Mouse (Mus musculus) CH12.LX (cell line): Measurements from ENCODE around the gene Gfra4. TPM values are rescaled to one million over a fixed set of nuclear protein-coding genes. Genes with fewer than 3 reads are reported as not detected.

ENCODE experiments used
- DNase-seq: peaks from one replicate; pipeline ENCODE4 v3.0.0-alpha.2; 2013; ENCODE audit errors: extremely low read depth
- H3K27ac ChIP-seq: 2 replicates; pipeline ENCODE4 v1.5.1; 2012; ENCODE audit warnings: low read depth, mild to moderate bottlenecking, control low read depth, moderate library complexity; ENCODE audit not compliant: insufficient read depth
- H3K27me3 ChIP-seq: replicated peaks from 2 replicates; pipeline ENCODE3; 2012; ENCODE audit warnings: inconsistent platforms
- H3K36me3 ChIP-seq, 2 experiments: replicated peaks in 1 of 2; 2 replicates each; pipeline versions ENCODE3 to v1.6.1; 2012; ENCODE audit warnings: inconsistent platforms in 1 of 2, low read length in 1 of 2, mild to moderate bottlenecking in 1 of 2, mixed read lengths in 1 of 2, moderate library complexity in 1 of 2; ENCODE audit not compliant: control insufficient read depth in 1 of 2, insufficient read depth in 1 of 2
- H3K4me1 ChIP-seq, 2 experiments: 2 replicates each; pipeline ENCODE4 v1.6.1; 2012; ENCODE audit warnings: inconsistent platforms in 1 of 2, moderate library complexity in 1 of 2; ENCODE audit not compliant: insufficient read depth in 2 of 2, control insufficient read depth in 1 of 2
- H3K4me2 ChIP-seq: 2 replicates; pipeline ENCODE4 v1.6.1; 2012; ENCODE audit warnings: low read depth, mild to moderate bottlenecking, control low read depth; ENCODE audit not compliant: poor library complexity, insufficient read depth, severe bottlenecking
- H3K4me3 ChIP-seq, 3 experiments: fragments of 150-350 bp in 1 of 3; sonication (generic) in 1 of 3; replicated peaks in 1 of 3; 2 replicates each; pipeline versions ENCODE3 to v1.5.1; 2011 to 2012; ENCODE audit warnings: low read depth in 2 of 3, low read length in 2 of 3, mild to moderate bottlenecking in 2 of 3, moderate library complexity in 2 of 3, control low read depth in 1 of 3, improper control_type of control experiment in 1 of 3, inconsistent platforms in 1 of 3, mixed read lengths in 1 of 3; ENCODE audit not compliant: poor library complexity in 1 of 3
- H3K79me2 ChIP-seq: replicated peaks from 2 replicates; pipeline ENCODE4 v1.6.1; 2012; ENCODE audit warnings: mild to moderate bottlenecking, moderate library complexity; ENCODE audit not compliant: control insufficient read depth, poor library complexity, insufficient read depth, severe bottlenecking; ENCODE audit errors: extremely low read depth
- H3K9ac ChIP-seq: 2 replicates; pipeline ENCODE4 v1.6.1; 2012; ENCODE audit warnings: low read depth, mild to moderate bottlenecking, control low read depth, moderate library complexity; ENCODE audit not compliant: insufficient read depth
- H3K9me3 ChIP-seq: replicated peaks from 2 replicates; pipeline ENCODE3; 2012; ENCODE audit warnings: low read length, inconsistent platforms, mixed read lengths
- BHLHE40 ChIP-seq: IDR thresholded peaks from 2 replicates; pipeline ENCODE4 v1.6.1; 2011; ENCODE audit warnings: mild to moderate bottlenecking, low read depth, low read length, improper control_type of control experiment
- CHD1 ChIP-seq: IDR thresholded peaks from 2 replicates; pipeline ENCODE4 v1.6.1; 2012; ENCODE audit warnings: low read depth, low read length, improper control_type of control experiment, inconsistent platforms
- E2F4 ChIP-seq: IDR thresholded peaks from 2 replicates; pipeline ENCODE4 v1.6.1; 2011; ENCODE audit warnings: low read depth, low read length, improper control_type of control experiment; ENCODE audit not compliant: insufficient replicate concordance
- ETS1 ChIP-seq: conservative IDR thresholded peaks from 2 replicates; pipeline ENCODE4 v1.6.1; 2012; ENCODE audit warnings: low read depth, mild to moderate bottlenecking, inconsistent platforms, low read length, improper control_type of control experiment, moderate library complexity
- GABPA ChIP-seq: IDR thresholded peaks from 2 replicates; pipeline ENCODE4 v1.6.1; 2012; ENCODE audit warnings: low read depth, low read length, improper control_type of control experiment, inconsistent platforms; ENCODE audit not compliant: insufficient replicate concordance
- KAT2A ChIP-seq: IDR thresholded peaks from 2 replicates; pipeline ENCODE4 v1.6.1; 2012; ENCODE audit warnings: low read length, improper control_type of control experiment, inconsistent platforms; ENCODE audit not compliant: insufficient replicate concordance
- MEF2A ChIP-seq: IDR thresholded peaks from 2 replicates; pipeline ENCODE4 v1.6.1; 2014; ENCODE audit warnings: low read depth, mild to moderate bottlenecking, inconsistent platforms, low read length, improper control_type of control experiment, borderline replicate concordance
- MXI1 ChIP-seq: IDR thresholded peaks from 2 replicates; pipeline ENCODE4 v1.6.1; 2011; ENCODE audit warnings: mild to moderate bottlenecking, low read depth, low read length, improper control_type of control experiment
- NELFE ChIP-seq: IDR thresholded peaks from 2 replicates; pipeline ENCODE4 v1.6.1; 2011; ENCODE audit warnings: low read depth, low read length, improper control_type of control experiment
- RAD21 ChIP-seq: IDR thresholded peaks from 2 replicates; pipeline ENCODE4 v1.6.1; 2011; ENCODE audit warnings: low read depth, mild to moderate bottlenecking, low read length, improper control_type of control experiment, moderate library complexity
- SIN3A ChIP-seq: IDR thresholded peaks from 2 replicates; pipeline ENCODE4 v1.6.1; 2012; ENCODE audit warnings: low read length, improper control_type of control experiment, inconsistent platforms
- SMC3 ChIP-seq: IDR thresholded peaks from 2 replicates; pipeline ENCODE4 v1.6.1; 2011; ENCODE audit warnings: low read depth, low read length, improper control_type of control experiment
- TCF12 ChIP-seq: IDR thresholded peaks from 2 replicates; pipeline ENCODE4 v1.6.1; 2014; ENCODE audit warnings: low read depth, mild to moderate bottlenecking, inconsistent platforms, low read length, improper control_type of control experiment
- UBTF ChIP-seq: IDR thresholded peaks from 2 replicates; pipeline ENCODE4 v1.6.1; 2012; ENCODE audit warnings: low read depth, mild to moderate bottlenecking, inconsistent platforms, low read length, improper control_type of control experiment, moderate library complexity
- USF2 ChIP-seq: conservative IDR thresholded peaks from 2 replicates; pipeline ENCODE4 v1.6.1; 2011; ENCODE audit warnings: low read depth, low read length, improper control_type of control experiment
- ZKSCAN1 ChIP-seq: IDR thresholded peaks from 2 replicates; pipeline ENCODE4 v1.6.1; 2012; ENCODE audit warnings: low read depth, inconsistent platforms, low read length, improper control_type of control experiment, borderline replicate concordance
- dilution Hi-C: fragments of 300-500 bp; cut with MboI; formaldehyde crosslinking; loops from 2 replicates; pipeline ENCODE4 v1.14.3; 2020; ENCODE audit warnings: low sequenced_read_pairs; ENCODE audit not compliant: extremely low pct_unique_long_range_greater_than_20kb, extremely low pct_ligation_motif_present
- in situ Hi-C: fragments of 300-500 bp; cut with MboI; formaldehyde crosslinking; loops from 3 replicates; pipeline ENCODE4 v1.14.3; 2019; ENCODE audit warnings: low sequenced_read_pairs, low pct_ligation_motif_present, low pct_unique_long_range_greater_than_20kb, mixed read lengths
- polyA plus RNA-seq: library from polyadenylated mRNA; unstranded; fragments of >175 nt; gene quantifications from 2 replicates; pipeline ENCODE4 v1.2.1, GENCODE M21; 2012; ENCODE audit warnings: low read depth; ENCODE audit not compliant: insufficient read length
- total RNA-seq, 2 experiments: library from RNA; depleted of rRNA; stranded (reverse); fragments of 300-350 nt in 1 of 2; fragments of >200 nt in 1 of 2; gene quantifications; 2 replicates each; pipeline ENCODE4 v1.2.3; 2012 to 2014

Gene Gfra4
- total and polyA plus RNA-seq, 3 experiments: not detected

DNA sequence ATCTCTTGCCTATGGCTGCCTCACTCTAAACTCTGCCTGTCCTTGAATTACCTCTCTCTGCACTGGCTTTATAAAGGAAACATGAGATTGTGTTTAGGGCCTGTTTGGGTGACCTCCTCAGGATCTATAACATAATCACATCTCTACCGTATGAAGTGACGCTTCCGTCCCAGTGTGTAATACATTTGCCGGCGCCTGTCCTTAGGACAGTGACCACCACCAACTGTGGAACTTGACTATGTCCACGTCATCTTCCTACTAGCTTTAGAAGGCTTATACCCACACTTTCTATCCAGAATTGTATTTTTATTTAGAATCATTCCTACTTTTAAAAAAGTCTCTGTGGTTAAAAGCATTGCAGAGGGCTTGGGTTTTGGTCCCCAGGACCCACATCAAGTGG is 4.7 kb downstream of the Gfra4 start:
- H3K4me3 ChIP-seq: no peak overlapping the region
- H3K9me3 ChIP-seq: no peaks in the 10 kb centered on the region
- H3K27me3 ChIP-seq: peaks cover 6% of the 10 kb centered on the region
- H3K4me2 ChIP-seq: no peak overlapping the region
- TF ChIP-seq ETS1: no peak
- no peak for TF ChIP-seq CHD1
- no peak for TF ChIP-seq RAD21
- no peak for TF ChIP-seq USF2
- TF ChIP-seq UBTF: no peak
- no peak for TF ChIP-seq KAT2A
- no peak for TF ChIP-seq BHLHE40
- no peak for TF ChIP-seq E2F4
- no peak for TF ChIP-seq TCF12
- no peak for TF ChIP-seq SMC3
- no peaks in the 10 kb centered on the region for H3K36me3 ChIP-seq
- peaks cover 4 to 9% of the 10 kb centered on the region in 2 experiments for H3K4me1 ChIP-seq
- dilution Hi-C loops (no loop called here), in situ Hi-C loops (no loop called here)
- no peaks in the 10 kb centered on the region for H3K79me2 ChIP-seq
- DNase-seq: no peak
- no peak overlapping the region for H3K9ac ChIP-seq
- no peak overlapping the region for H3K27ac ChIP-seq

DNA sequence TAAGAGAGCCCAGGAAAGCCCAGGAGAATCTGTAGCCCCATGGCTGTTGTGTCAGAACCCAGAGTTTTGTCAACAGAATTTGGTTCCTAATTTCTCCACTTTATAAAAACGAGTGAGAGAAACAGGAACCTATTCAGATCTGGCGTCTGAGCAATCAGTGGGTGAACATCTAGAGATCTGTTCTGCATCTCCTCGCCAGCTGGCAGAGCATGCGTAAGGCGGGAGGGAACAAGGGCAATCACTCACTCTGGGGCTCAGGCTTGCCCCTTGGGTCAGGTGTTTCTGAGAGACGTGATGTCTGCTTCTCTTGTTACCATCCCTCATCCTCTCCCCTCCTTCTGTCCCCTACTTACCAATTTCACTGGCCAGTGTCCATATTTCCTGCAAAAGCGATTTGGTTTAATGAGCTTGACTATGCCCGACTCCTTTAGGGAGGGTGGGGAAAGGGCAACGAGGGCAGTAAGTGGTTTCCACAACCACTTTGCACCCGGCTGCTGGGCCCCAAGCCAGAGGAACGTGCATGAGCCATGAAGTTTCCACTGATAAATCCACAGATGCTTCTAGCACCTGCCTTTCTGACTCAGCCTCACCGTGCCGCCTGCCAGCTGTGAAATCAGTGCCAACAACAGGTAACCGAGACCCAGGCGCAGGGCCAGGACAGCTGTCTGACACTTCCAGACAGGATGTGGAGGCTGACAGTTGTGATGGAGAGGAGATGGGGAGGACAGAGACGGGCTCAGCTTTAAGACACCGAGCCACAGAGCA is 5.5 kb downstream of the Gfra4 start:
- TF ChIP-seq MXI1: no peak
- TF ChIP-seq SIN3A: no peak
- TF ChIP-seq ZKSCAN1: no peak
- no peak for TF ChIP-seq NELFE
- TF ChIP-seq GABPA: no peak
- TF ChIP-seq SMC3: no peak
- peak; percentile 84 for TF ChIP-seq BHLHE40
- no peak for TF ChIP-seq MEF2A
- H3K36me3 ChIP-seq: no peaks in the 10 kb centered on the region
- no peak overlapping the region for H3K4me2 ChIP-seq
- in situ Hi-C loops (no loop called here), dilution Hi-C loops (no loop called here)
- peaks cover 4 to 9% of the 10 kb centered on the region in 2 experiments for H3K4me1 ChIP-seq
- H3K4me3 ChIP-seq: no peak overlapping the region
- H3K9me3 ChIP-seq: no peaks in the 10 kb centered on the region
- peaks cover 6% of the 10 kb centered on the region for H3K27me3 ChIP-seq
- no peaks in the 10 kb centered on the region for H3K79me2 ChIP-seq
- H3K9ac ChIP-seq: no peak overlapping the region
- no peak overlapping the region for H3K27ac ChIP-seq
- DNase-seq: peak; percentile 19
